Mouse (Mus musculus) brain, embryonic 14.5 days (tissue): ENCODE measurements around the gene Tpst2.

Source experiments
- CTCF ChIP-seq: fragments of 200-500 bp; IDR thresholded peaks from 2 replicates; pipeline ENCODE4 v1.5.1; 2012; ENCODE audit warnings: inconsistent platforms, mild to moderate bottlenecking, moderate library complexity, borderline replicate concordance; ENCODE audit not compliant: insufficient read depth, insufficient read length; ENCODE audit errors: extremely low read depth
- POLR2A ChIP-seq: fragments of 200-500 bp; IDR thresholded peaks from 2 replicates; pipeline ENCODE4 v1.6.1; 2012; ENCODE audit warnings: mild to moderate bottlenecking, inconsistent platforms, borderline replicate concordance; ENCODE audit not compliant: poor library complexity, insufficient read depth, insufficient read length, severe bottlenecking; ENCODE audit errors: extremely low read depth

DNA sequence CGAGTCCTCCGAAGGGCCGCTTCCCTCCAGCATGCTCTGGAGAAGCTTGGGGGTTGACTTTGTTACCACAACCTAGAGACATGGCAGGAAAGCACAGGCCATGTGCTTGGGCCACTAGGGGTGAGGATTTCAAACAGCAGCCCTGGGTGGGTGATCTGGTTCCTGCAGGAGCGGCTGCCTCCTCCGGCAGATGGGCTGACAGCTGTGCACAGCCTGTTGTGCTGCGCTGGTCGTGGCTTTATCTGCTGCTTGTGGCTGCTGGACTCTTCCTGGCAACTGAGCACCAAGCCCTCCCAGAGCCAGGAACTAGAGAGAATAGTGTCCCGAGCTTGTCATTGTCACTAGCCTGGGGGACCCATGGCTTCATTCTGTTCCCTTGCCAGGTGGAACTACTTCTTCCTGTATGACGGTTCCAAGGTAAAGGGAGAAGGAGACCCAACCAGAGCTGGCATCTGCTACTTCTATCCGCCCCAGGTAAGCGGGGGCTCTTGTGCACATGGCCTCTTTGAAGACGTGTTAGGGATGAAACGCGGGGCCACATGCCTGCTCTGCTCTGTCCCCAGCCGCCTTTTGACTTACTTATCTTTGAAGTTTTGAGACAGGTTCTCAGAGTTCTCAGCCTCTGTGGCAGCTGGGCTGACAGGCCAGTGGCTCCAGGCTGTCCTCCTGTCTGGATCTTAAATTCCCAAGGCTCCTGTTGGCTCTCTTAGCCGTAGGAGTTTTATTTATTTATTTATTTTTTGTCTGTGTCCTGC, 69.9 kb downstream of the Tpst2 start:
- TF ChIP-seq CTCF = no peak
- TF ChIP-seq POLR2A = no peak
